Mouse (Mus musculus) embryonic facial prominence, embryonic 13.5 days (tissue): Measurements from ENCODE around the gene Fgf2. TPM values are rescaled to one million over a fixed set of nuclear protein-coding genes. Genes with fewer than 3 reads are reported as not detected.

Source experiments
- ATAC-seq: fragments of 200-750 bp; cut with Nextera tagmentation; 2 replicates; pipeline ENCODE4 v1.8.0; 2017; ENCODE audit warnings: low read depth; ENCODE audit not compliant: insufficient number of reproducible peaks, insufficient read depth, low FRiP score, low TSS enrichment
- H3K27ac ChIP-seq: fragments of 300-500 bp; sonication (generic); 2 replicates; pipeline ENCODE4 v1.5.1; 2015; ENCODE audit warnings: moderate library complexity, mild to moderate bottlenecking, inconsistent platforms
- H3K27me3 ChIP-seq: fragments of 300-500 bp; sonication (generic); 2 replicates; pipeline ENCODE4 v1.6.1; 2015; ENCODE audit warnings: mild to moderate bottlenecking, inconsistent platforms
- H3K36me3 ChIP-seq: fragments of 300-500 bp; sonication (generic); 2 replicates; pipeline ENCODE4 v1.6.1; 2015; ENCODE audit warnings: mild to moderate bottlenecking, inconsistent platforms
- H3K4me1 ChIP-seq: fragments of 300-500 bp; sonication (generic); 2 replicates; pipeline ENCODE4 v1.6.1; 2015; ENCODE audit warnings: inconsistent platforms
- H3K4me2 ChIP-seq: fragments of 300-500 bp; sonication (generic); 2 replicates; pipeline ENCODE4 v1.6.1; 2015; ENCODE audit warnings: moderate library complexity, mild to moderate bottlenecking, inconsistent platforms
- H3K4me3 ChIP-seq: fragments of 300-500 bp; sonication (generic); 2 replicates; pipeline ENCODE4 v1.5.1; 2015; ENCODE audit warnings: mild to moderate bottlenecking, inconsistent platforms
- H3K9ac ChIP-seq: fragments of 300-500 bp; sonication (generic); 2 replicates; pipeline ENCODE4 v1.6.1; 2015; ENCODE audit warnings: mild to moderate bottlenecking, inconsistent platforms
- H3K9me3 ChIP-seq: fragments of 300-500 bp; sonication (generic); 2 replicates; pipeline ENCODE4 v1.6.1; 2016; ENCODE audit warnings: inconsistent platforms
- WGBS: fragments of 180-500 bp; shearing (Covaris S2); methylation state at CpG from one replicate; pipeline ENCODE4 v1.1.7; 2015; ENCODE audit warnings: mixed read lengths; 5-methylcytosine and 5-hydroxymethylcytosine counted together
- polyA plus RNA-seq: library from polyadenylated mRNA; unstranded; fragments of >200 nt; fragmentation: Nextera tagmentation; extraction: Ambion mirVana; gene quantifications from 2 replicates; pipeline ENCODE4 v1.2.1, GENCODE M21; 2015

The Fgf2 gene
- polyA plus RNA-seq, 1 experiment from 2014 or later, result 4.7 TPM

DNA sequence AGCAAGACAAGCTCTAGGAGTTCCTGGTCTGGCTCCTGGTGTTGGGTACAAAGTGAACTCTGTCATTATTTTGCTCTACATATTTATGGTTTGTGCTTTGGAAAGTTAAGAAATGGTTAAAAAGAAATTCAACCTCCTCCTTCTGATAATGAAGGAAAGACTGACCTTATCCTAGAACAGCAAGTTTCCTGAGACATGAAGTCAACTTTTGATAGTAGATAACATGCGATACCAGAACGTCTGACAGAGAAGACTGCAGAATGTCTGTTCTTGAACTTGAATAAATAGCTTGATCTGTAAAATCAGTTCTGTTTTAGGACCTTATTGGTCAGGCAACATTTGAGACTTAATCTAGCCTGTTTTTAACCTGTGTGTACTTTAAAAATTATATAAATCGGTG is 21.5 kb upstream of the Fgf2 start:
- Histone ChIP-seq H3K9me3 (no peaks in the 10 kb centered on the region), H3K36me3 (no peaks in the 10 kb centered on the region), H3K9ac (no peak overlapping the region), H3K4me3 (no peak overlapping the region), H3K4me1 (no peaks in the 10 kb centered on the region), H3K27me3 (no peaks in the 10 kb centered on the region), H3K27ac (no peak overlapping the region), H3K4me2 (no peak overlapping the region)
- ATAC-seq, result no peak
- WGBS, result 80% methylated on average over 3 of the region's 3 CpGs

DNA sequence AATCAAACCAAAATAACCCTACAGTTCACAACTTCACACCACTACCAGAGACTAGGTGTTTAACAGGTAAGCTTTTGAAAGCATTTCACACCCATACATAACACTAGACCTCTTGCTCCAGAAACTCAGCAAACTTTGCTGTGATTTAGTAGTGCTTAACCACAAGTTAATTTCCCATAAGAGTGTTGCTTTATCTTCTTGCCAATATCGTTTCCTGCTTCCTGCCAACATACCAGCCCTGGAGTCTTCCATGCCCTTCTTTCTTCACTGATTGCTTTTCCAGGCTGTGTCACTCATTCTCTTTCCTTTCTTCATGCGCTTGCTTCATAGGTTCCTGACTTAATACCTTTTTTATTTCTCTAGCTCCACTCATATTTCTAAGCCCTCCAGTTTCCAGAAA is 19.7 kb upstream of the Fgf2 start:
- 75% methylated on average over 2 of the region's 2 CpGs for WGBS
- no peaks in the 10 kb centered on the region for H3K36me3 ChIP-seq
- H3K27ac ChIP-seq, result no peak overlapping the region
- no peak for ATAC-seq
- H3K4me2 ChIP-seq, result no peak overlapping the region
- no peaks in the 10 kb centered on the region for H3K4me1 ChIP-seq
- H3K4me3 ChIP-seq, result no peak overlapping the region
- H3K27me3 ChIP-seq, result no peaks in the 10 kb centered on the region
- H3K9me3 ChIP-seq, result no peaks in the 10 kb centered on the region
- H3K9ac ChIP-seq, result no peak overlapping the region

DNA sequence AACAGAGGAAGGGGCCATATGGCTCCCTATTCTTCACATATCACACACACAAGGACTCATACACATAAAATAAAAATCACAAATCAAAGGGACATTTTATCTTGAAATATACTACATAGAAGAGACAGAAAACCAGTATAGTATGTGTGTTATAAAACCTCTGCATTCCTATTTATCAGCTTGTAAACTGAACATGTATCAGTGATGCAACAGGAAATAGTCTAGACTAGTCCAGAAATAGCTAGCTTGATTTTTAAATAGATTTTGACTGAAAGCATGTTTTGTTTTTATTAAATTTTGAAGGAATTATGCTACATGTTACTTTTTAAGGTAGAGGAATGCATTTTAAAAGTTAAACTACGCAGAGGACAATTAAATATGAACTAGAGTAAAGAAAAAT is 18.2 kb upstream of the Fgf2 start:
- Histone ChIP-seq H3K9me3 (no peaks in the 10 kb centered on the region), H3K9ac (no peak overlapping the region), H3K4me3 (no peak overlapping the region), H3K27ac (no peak overlapping the region), H3K4me2 (no peak overlapping the region), H3K4me1 (no peaks in the 10 kb centered on the region), H3K27me3 (no peaks in the 10 kb centered on the region), H3K36me3 (no peaks in the 10 kb centered on the region)
- 70% methylated on average over 1 of the region's 1 CpGs for WGBS
- no peak for ATAC-seq

DNA sequence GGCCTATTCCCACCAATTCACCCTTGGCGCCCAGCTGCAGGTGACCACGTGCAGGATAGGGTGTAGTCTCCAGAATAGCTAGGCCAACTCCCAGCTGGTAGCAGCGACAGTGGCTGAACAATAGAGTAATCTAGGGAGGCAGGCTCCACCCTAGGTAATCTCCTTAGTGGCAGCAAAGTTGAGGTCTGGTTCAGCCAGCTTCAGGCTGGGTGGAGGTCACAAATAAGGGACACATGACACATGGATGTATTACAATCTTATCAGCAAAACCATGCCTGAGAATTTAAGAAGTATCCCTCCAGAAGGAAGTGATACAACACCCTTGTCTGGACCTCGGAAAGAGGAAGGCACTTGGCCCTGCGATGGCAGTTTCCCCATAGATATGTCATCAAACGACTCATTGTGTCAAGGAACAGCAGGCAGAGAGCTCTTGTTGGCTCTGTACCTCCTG is 16.1 kb upstream of the Fgf2 start:
- H3K4me3 ChIP-seq, result no peak overlapping the region
- no peaks in the 10 kb centered on the region for H3K4me1 ChIP-seq
- H3K4me2 ChIP-seq, result no peak overlapping the region
- ATAC-seq, result no peak
- H3K36me3 ChIP-seq, result no peaks in the 10 kb centered on the region
- no peak overlapping the region for H3K9ac ChIP-seq
- H3K9me3 ChIP-seq, result no peaks in the 10 kb centered on the region
- H3K27ac ChIP-seq, result no peak overlapping the region
- H3K27me3 ChIP-seq, result no peaks in the 10 kb centered on the region
- WGBS, result 68% methylated on average over 6 of the region's 6 CpGs

DNA sequence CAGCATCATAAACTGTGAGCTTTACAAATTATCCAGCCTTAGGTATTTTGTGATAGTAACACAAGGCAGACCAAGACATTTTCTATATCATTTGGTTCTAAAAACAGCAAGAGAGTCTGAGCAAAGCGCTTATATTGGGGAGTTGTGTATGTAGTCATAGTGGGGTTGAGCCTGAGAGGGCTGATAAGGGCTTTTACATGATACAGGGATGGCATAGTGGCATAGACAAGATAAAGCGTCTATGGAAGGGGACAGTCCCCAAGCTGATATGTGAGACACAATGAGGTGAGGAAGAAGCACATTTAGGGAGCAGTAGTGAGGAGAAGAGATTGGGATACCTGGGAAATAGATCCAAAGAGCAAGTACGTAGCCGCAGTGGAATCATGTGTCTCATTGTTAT is 14.1 kb upstream of the Fgf2 start:
- H3K27me3 ChIP-seq, result no peaks in the 10 kb centered on the region
- no peaks in the 10 kb centered on the region for H3K36me3 ChIP-seq
- H3K4me1 ChIP-seq, result no peaks in the 10 kb centered on the region
- no peak overlapping the region for H3K27ac ChIP-seq
- no peak overlapping the region for H3K9ac ChIP-seq
- WGBS, result 88% methylated on average over 4 of the region's 4 CpGs
- no peak for ATAC-seq
- H3K4me3 ChIP-seq, result no peak overlapping the region
- no peaks in the 10 kb centered on the region for H3K9me3 ChIP-seq
- H3K4me2 ChIP-seq, result no peak overlapping the region

DNA sequence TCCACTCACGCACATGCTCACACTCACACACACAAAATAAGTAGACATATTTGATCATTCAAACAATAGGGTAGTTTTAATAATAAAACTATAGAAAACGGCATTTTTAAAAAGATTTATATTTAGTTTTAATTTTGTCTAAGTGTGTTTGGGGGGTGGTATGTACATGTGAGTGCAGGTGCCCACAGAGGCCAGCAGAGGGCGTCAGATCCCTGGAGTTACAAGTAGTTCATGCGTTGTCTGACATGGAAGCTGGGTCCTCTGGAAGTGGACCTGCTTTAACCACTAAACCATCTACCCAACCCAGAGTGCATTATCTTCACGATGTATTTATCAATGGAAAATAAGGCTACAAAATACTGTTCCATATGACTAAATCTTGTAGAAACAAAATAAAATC is 7.0 kb upstream of the Fgf2 start:
- H3K27me3 ChIP-seq, result no peaks in the 10 kb centered on the region
- H3K4me2 ChIP-seq, result no peak overlapping the region
- no peak overlapping the region for H3K9ac ChIP-seq
- H3K4me3 ChIP-seq, result no peak overlapping the region
- no peaks in the 10 kb centered on the region for H3K36me3 ChIP-seq
- H3K4me1 ChIP-seq, result no peaks in the 10 kb centered on the region
- WGBS, result 56% methylated on average over 5 of the region's 5 CpGs
- H3K27ac ChIP-seq, result no peak overlapping the region
- ATAC-seq, result no peak
- no peaks in the 10 kb centered on the region for H3K9me3 ChIP-seq

DNA sequence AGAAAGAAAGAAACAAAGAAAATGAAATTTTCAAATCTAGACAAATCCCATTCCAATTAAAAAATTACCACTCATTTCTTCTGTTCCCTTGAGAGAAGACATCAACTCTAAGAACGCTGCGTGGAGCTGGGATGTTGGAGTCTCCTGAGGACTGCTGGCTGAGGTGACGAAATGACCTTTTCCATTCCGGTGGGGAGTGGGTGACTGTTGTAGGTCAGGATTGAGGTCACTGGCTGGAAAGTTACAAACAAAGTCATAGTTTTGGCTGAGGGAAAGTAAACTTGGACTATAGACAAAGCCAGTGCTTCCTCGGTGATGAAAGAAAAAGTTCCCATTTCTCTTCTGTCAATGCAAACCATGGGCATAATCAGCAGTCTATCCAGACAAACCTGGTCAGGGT is 5.3 kb upstream of the Fgf2 start:
- no peaks in the 10 kb centered on the region for H3K9me3 ChIP-seq
- WGBS, result 71% methylated on average over 5 of the region's 5 CpGs
- peaks cover 11% of the 10 kb centered on the region; the same call in 1 of the 2 replicates for H3K27me3 ChIP-seq
- H3K27ac ChIP-seq, result no peak overlapping the region
- H3K4me2 ChIP-seq, result no peak overlapping the region
- H3K4me1 ChIP-seq, result peaks cover 4% of the 10 kb centered on the region
- H3K4me3 ChIP-seq, result no peak overlapping the region
- no peak for ATAC-seq
- H3K9ac ChIP-seq, result no peak overlapping the region
- no peaks in the 10 kb centered on the region for H3K36me3 ChIP-seq

DNA sequence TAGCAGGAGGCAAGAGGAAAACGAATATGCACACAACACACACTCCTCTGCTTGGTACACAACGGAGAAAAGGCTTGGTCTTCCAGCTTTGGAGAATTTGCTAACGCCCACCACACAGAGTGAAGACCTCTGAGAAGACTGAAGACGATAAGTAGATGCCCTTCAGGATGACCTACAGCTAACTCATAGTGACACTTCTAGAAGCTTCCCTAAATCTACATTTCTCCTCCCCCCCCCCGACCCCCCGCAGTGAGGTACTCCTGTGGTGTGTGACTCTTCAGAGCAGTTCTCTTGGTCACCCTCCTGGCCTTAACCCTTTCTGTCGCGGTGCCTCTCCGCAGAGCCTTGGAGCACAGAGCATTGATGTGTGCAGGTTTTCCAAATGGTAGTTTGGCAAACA is 475 bp upstream of the Fgf2 start:
- ATAC-seq, result no peak
- H3K9ac ChIP-seq, result 0 out of 2 replicates have a peak overlapping the region, but pooled peaks have one; percentile 90
- WGBS, result 28% methylated on average over 9 of the region's 9 CpGs

DNA sequence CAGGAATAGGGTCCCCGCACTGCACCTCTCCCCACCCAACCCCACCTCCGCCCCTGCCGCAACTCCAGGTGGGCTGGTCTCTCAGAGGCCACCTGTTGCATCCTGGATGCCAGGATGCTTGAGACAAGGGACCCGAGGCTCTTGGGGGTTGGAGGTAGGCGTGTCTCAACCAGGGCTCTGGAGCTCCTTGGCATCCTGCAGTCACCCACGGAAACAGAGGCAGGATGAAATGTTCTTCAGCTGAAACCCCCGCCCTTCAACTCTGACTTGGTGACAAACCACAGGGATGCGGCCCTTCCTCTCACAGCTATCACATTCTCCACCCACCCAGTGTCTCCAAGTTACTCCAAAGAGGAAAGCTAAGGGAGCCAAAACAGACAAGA is 1.0 kb downstream of the Fgf2 start:
- ATAC-seq, result no peak
- WGBS, result 8% methylated on average over 8 of the region's 8 CpGs
- no peaks in the 10 kb centered on the region for H3K9me3 ChIP-seq
- peak overlapping the region; percentile 87 for H3K4me2 ChIP-seq
- H3K36me3 ChIP-seq, result no peaks in the 10 kb centered on the region
- no peak overlapping the region for H3K27ac ChIP-seq
- H3K9ac ChIP-seq, result peak overlapping the region; percentile 90
- peak overlapping the region; percentile 81 for H3K4me3 ChIP-seq
- peaks cover 30% of the 10 kb centered on the region for H3K4me1 ChIP-seq
- peaks cover 28% of the 10 kb centered on the region for H3K27me3 ChIP-seq

More for the DNA sequence above, 475 bp upstream of the Fgf2 start:
- H3K4me1 ChIP-seq, result peaks cover 22% of the 10 kb centered on the region
- peak overlapping the region; percentile 87 for H3K4me2 ChIP-seq
- peak overlapping the region; percentile 81 for H3K4me3 ChIP-seq
- H3K9me3 ChIP-seq, result no peaks in the 10 kb centered on the region
- no peaks in the 10 kb centered on the region for H3K36me3 ChIP-seq
- peaks cover 28% of the 10 kb centered on the region for H3K27me3 ChIP-seq
- no peak overlapping the region for H3K27ac ChIP-seq

DNA sequence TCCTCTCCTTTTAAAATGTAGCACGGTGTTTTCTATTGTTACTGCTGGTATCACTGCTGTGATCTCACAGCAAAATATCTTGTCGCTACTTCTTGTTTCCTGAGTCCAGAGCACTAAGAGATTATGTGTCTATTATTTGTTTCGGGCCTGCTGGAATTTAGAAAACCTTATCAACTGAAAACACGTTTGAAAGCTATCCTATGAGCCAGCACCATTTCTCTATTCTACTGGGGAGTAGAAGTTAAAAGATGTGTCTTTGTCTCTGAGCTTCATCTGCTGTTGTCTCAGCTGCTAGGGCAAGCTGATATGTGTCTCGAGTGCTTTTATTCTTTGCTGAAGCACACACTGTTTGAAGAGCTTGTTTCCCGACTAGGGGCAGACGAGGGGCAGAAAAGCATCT is 2.2 kb downstream of the Fgf2 start:
- no peaks in the 10 kb centered on the region for H3K9me3 ChIP-seq
- ATAC-seq, result no peak
- peaks cover 41% of the 10 kb centered on the region for H3K4me1 ChIP-seq
- H3K4me2 ChIP-seq, result 0 out of 2 replicates have a peak overlapping the region, but pooled peaks have one; percentile 87
- H3K27ac ChIP-seq, result no peak overlapping the region
- no peak overlapping the region for H3K4me3 ChIP-seq
- no peak overlapping the region for H3K9ac ChIP-seq
- 61% methylated on average over 7 of the region's 7 CpGs for WGBS
- H3K27me3 ChIP-seq, result peaks cover 28% of the 10 kb centered on the region
- H3K36me3 ChIP-seq, result no peaks in the 10 kb centered on the region

DNA sequence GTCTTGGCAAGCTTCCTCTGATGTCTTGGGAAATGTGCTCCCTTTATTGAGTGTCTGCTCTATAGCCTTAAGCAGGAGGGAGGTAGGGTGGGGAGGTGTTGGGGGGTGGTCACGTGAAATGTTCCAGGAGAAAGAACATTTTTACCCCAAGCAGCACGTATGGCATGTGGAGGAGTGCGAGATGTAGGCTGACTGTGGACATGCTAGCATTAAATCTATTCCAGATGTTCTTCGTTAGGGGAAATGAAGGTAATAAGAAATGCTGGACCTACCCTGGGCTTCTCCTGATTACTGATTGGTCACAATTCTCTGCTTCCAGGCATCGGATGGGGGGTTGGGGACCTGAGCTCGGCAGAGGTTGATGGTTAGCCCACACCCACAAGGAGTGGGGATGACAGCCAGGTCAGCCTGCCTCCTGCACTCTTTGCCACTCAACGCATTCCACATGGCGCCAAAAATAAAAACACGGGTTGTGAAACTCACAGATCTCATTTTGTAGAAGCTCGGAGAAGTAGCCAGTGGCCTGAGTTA is 5.9 kb downstream of the Fgf2 start:
- no peak overlapping the region for H3K4me3 ChIP-seq
- H3K9me3 ChIP-seq, result no peaks in the 10 kb centered on the region
- peaks cover 33% of the 10 kb centered on the region for H3K4me1 ChIP-seq
- no peaks in the 10 kb centered on the region for H3K36me3 ChIP-seq
- peaks cover 9% of the 10 kb centered on the region for H3K27me3 ChIP-seq
- 30% methylated on average over 10 of the region's 10 CpGs for WGBS
- H3K9ac ChIP-seq, result no peak overlapping the region
- H3K4me2 ChIP-seq, result no peak overlapping the region
- peak overlapping the region; percentile 76 for H3K27ac ChIP-seq
- peak; percentile 82 for ATAC-seq

DNA sequence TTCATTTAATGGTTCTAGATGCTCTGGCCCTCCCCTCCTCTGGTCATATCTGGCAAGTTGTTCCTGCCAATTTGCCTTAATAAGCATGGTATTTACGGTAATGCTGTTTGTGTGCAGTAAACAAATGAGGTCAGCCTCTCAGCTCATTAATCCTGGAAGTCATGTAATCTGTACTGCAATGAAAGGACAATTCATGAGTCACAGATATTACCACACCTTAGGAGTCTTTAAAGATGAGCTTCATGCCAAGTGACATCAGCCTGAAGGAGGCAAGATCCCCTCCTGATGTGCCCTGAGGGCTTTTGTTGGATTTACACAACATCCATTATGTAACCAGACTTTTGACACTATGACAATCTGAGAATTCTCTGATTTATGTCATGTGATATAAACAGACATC is 6.6 kb downstream of the Fgf2 start:
- peaks cover 2% of the 10 kb centered on the region; the same call in 1 of the 2 replicates for H3K27me3 ChIP-seq
- peaks cover 26% of the 10 kb centered on the region for H3K4me1 ChIP-seq
- no peak for ATAC-seq
- H3K9me3 ChIP-seq, result no peaks in the 10 kb centered on the region
- no peak overlapping the region for H3K9ac ChIP-seq
- H3K36me3 ChIP-seq, result no peaks in the 10 kb centered on the region
- H3K4me3 ChIP-seq, result no peak overlapping the region
- peak overlapping the region; percentile 76; the same call in 1 of the 2 replicates for H3K27ac ChIP-seq
- H3K4me2 ChIP-seq, result no peak overlapping the region
- 67% methylated on average over 1 of the region's 1 CpGs for WGBS
